Mouse (Mus musculus) cortical plate, adult 2 months (tissue): ENCODE data around the gene Gm9747.

Experiments
- CTCF ChIP-seq: fragments of 200-500 bp; IDR thresholded peaks from 2 replicates; pipeline ENCODE4 v1.5.1; 2011; ENCODE audit warnings: mild to moderate bottlenecking, control low read depth, low read length; ENCODE audit not compliant: insufficient read depth; ENCODE audit errors: extremely low read depth
- POLR2A ChIP-seq: fragments of 200-500 bp; IDR thresholded peaks from 2 replicates; pipeline ENCODE4 v1.6.1; 2011; ENCODE audit warnings: mild to moderate bottlenecking, low read length, control low read depth; ENCODE audit not compliant: insufficient read depth; ENCODE audit errors: extremely low read depth

GRCm38 (mm10) chr1:82247221-82247951, 14.5 kb downstream of the Gm9747 start:
- TF ChIP-seq POLR2A (no peak), CTCF (no peak)
